Mouse (Mus musculus) c-Kit-positive CD71-positive TER-119-negative erythroid progenitor cells, embryonic 14.5 days (primary cell): ENCODE data around the gene Timm29.
A peak's percentile ranks its signal among the peaks of the same experiment; 100 is the strongest.

Experiments
- DNase-seq: peaks from one replicate; pipeline ENCODE4 v3.0.0-alpha.2; 2013; ENCODE audit warnings: low read depth

Gene Timm29

DNA sequence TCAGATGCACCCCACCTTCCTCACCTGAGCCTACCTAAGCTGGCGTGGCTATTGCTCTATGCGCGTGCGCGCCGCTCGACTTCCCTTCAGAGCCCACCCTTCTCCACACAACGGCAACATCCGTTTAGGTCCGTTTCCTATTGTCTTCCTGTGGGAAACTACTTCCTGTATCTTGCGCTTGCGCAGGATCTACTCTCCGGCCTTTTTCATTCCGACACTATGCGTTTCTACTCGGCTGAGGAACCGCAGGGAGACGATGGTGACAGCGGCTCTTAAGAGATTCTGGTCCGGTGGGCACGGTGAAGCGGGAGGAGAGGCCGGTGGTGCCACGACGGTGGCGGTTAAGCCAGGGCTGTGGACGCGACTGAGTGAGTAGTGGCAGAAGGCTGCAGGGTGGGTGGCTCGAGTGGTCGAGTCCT, at the start of gene Timm29, which contains the start of gene Yipf2:
Gene Timm29 (plus strand): TSS at position 20 of the 419 bp plus-strand sequence.
Gene Yipf2 (minus strand): TSS at position 126 of the 419 bp plus-strand sequence.
- peak; percentile 98 for DNase-seq

GRCm38 (mm10) chr9:21545351-21545915, 47.1 kb upstream of the Timm29 start:
- no peak for DNase-seq

GRCm38 (mm10) chr9:21545916-21546788, 46.4 kb upstream of the Timm29 start:
- DNase-seq, result peak; percentile 97

- no peak for DNase-seq
Measured at GRCm38 (mm10) chr9:21546789-21547074, 45.8 kb upstream of the Timm29 start, which contains the start of gene Carm1. Gene Carm1 (plus strand): TSS chr9:21546894.

GRCm38 (mm10) chr9:21547075-21547941, 45.2 kb upstream of the Timm29 start:
- DNase-seq, result no peak

DNA sequence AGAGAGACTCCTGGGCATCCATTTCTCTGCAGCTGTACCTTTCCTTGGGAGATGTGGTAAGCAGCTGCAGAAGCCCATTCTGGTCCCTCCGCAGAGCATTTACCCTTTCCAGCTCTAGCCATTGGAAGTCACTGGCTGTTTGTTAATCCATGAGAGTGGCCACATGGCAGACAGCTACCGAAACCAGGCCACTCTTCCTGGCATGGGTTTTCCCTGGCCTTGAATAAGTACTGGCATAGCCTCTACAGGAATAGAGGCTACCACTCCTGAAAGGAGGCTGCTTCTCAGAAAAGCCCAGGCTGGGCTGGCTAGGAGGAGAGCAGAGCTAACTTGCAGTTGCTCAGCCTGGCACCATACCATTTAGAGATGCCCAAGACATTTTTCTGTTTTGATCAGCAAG, 41.5 kb upstream of the Timm29 start:
- DNase-seq, result no peak

DNA sequence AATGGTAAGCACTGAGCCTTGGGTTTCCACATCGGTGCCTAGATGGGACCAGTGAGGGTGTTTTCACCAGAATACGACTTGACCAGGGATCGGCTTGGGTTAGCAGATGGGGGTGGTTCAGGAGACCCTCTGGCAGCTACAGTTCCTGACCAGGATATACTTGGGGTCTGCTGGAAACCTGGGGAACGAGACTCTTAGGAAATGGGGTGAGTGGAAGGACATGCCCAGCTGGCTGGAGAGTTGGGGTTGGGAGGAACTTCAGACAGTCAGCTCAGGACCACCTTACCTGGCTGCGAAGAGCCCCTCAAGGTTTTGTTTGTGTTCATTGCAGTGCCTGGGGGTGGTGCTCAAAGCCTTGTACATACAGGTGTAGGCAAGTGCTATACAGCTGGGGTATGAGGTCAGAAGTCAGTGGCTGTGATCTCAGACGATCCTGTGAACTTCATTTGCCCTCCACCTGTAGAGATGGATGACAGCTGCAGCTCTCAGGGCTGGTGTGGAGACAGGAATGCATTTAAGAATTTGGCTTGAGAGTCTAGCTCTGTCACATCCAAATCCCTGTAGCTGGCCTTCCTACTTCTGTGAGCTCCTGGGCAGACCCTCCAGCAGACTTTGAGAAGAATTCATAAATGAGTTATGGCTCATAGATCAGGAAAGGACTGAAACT, 38.8 kb upstream of the Timm29 start:
- no peak for DNase-seq

DNA sequence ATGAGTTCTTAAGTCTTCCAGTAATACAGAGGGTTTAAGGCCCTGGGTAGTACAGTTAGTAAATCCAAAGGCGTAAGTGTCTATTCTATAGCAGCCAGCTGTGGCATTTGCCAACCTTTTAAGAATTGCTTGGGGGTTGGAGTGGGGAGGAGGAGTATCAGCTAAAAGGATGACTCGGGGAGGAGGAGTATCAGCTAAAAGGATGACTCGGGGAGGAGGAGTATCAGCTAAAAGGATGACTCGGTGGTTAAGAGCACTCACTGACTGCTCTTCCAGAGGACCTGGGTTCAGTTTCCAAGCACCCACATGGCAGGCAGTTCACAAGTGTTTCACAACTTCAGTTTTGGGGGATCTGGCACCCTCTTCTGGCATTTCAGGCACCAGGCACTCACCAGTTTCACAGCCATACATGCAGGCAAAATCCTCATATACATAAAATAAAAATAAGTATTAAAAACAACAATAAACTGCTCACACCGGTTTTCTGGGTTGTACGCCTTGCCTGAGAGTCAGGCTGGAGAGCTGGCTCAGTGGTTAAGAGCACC, 37.3 kb upstream of the Timm29 start:
- no peak for DNase-seq

- no peak for DNase-seq
Measured at GRCm38 (mm10) chr9:21556996-21557395, 35.5 kb upstream of the Timm29 start.

DNA sequence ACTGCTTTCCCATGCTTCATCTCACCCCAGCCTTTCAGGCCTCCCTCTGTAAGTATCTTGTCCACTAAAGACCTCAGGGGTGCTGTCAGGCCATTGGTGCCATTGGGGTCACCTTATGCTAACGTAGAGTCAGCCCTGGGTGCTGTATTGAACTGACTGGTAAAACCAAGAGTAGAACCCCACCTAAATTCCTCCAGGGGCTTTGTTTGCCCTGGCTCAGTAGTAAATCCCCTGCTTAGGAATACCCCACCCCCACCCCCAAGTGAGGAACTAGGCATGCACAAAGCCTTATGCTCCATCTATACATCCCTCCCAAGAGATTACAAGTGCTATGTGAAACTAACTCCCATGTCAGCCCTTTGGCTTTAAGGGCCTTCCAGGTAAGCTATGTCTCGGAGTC, 35.0 kb upstream of the Timm29 start:
- no peak for DNase-seq

GRCm38 (mm10) chr9:21558366-21558765, 34.2 kb upstream of the Timm29 start:
- peak; percentile 81 for DNase-seq

- DNase-seq, result no peak
Measured at GRCm38 (mm10) chr9:21559151-21559550, 33.4 kb upstream of the Timm29 start.

- no peak for DNase-seq
Measured at GRCm38 (mm10) chr9:21564420-21564819, 28.1 kb upstream of the Timm29 start.

DNA sequence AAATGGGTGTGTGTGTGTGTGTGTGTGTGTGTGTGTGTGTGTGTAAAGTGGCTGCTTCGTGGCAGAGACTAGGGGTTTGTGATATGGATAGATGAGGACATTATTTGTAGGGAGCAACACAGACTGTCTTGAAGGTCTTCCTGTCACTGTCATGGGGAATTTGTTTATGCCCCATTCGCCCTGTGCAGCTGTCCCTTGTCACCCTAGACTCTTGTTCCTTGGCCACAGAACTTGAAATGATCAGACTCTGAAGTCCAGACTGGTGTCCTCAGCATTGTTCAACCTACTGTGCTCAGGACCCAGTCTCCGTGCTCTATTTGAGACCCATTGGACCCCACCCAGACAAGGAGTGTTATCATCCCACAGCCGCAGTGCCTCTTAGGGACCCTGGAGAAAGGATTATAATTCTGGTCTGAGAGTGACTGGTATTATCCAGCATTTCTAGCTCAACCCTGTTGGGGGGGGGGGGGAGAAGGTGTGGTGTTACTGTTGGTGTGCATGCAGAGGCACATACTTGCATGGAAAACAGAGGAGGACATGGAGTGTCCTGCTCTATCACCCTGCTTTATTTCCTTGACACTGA, 27.4 kb upstream of the Timm29 start:
- no peak for DNase-seq

DNA sequence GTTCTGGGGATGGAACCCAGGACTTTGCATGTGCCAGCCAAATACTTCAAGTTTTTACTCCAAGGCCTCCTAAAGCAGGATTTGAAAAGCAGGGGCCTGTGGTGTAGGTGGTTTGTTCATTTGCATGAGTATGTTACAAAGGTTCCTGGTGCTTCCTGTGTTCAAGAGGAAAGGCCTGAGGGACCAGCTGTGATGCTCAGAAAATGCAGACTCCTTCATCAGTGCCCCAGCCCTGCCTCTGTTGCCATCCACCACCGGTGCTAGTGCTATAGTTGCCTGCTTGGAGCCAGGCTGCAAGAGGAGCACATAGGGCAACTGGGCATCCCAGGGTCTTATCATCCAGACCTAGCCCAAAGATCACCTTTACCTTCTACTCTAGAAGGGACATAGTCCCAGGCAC, 26.0 kb upstream of the Timm29 start:
- no peak for DNase-seq

GRCm38 (mm10) chr9:21567051-21567450, 25.5 kb upstream of the Timm29 start:
- no peak for DNase-seq

DNA sequence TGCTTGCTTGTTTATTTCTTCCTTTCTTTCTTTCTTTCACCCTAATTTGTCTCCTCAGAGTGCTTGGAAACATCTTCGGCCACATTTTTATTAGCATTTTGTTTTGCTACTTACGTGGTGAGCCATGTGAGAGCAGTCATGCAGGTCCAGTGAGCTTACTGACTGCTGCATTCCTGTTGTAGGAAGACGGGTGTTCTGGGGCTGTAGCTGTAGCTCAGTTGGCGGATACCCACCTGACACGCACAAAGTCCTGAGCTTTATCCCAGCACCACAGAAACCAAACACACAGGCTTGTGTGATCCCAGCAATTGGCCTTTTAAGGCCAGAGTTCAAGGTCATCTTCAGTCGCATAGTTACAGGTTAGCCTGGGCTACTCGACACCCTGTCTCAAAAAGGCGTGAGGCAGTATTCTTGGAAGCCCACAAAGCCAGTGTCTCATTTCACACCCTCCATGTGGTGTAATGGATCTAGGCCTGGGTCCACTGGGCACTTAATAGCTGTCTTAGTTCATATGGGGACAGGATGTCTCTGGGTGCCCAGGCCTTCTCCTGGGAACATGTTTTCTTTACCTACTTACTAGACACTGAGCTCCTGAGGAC, 23.8 kb upstream of the Timm29 start:
- DNase-seq, result no peak

DNA sequence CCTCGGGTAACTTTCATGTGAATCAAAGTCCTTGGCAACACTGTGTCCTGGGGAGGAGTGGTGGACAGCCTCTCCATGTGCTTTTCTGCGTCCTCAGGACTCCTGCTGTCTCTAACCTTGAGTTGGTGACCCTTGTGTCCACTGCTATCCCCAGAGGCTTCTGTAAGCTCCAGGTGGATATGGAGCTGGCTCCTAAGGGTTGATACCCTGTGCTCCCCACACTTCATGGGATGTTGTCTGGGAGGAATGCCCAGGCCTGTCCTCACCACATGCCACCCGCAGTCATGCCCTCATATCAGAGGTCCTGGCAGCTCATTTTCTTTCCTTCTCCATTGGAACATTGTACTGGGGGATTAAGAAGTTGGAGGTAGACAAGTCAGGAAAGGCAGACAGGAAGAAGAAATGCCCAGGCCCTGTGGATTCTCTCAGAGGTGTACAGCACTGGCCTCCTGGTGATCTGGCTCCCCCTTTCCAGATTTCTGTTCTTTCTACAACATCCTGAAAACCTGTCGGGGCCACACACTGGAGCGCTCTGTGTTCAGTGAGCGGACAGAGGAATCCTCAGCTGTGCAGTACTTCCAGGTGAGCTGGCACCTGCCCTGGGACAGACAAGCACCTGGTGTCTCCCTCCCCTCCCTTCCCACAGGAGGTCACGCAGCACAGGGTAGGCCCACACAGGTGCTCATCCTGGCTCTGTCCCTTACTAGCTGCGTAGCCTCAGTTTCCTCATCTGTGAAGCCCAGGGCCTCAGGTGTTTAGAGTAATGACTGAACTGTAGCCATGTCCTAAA, 18.3 kb upstream of the Timm29 start:
- no peak for DNase-seq

- DNase-seq, result no peak
Measured at GRCm38 (mm10) chr9:21575253-21575652, 17.3 kb upstream of the Timm29 start.

DNA sequence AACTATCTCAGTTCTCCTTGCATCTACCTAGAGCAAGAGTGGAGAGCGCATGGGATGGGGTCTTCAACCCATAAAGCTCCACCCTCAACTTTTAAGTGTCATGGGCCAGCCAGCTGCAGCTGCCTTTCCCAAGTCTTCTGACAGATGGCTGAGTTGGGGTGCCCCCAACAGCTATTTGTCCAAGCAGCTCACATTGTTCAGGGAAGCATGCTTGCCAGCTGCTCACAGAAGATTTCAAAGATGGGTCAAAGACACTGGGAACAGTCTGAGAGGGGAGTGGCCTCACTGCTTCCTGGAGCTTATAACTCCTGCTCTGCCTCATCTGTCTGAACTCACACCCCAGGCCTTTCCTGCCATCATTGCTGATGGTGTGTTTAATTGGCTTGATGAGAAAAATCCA, 16.2 kb upstream of the Timm29 start:
- no peak for DNase-seq
